Mouse (Mus musculus) mouse embryonic stem cell (cell line): ENCODE measurements around the gene S1pr2.
"Not testable (repeated sequence)": the region's sequence is repeated elsewhere in the genome, so short reads cannot be mapped to it uniquely, and the experiment has no call there.

Experiments used
- in situ Hi-C, 2 experiments: fragments of 300-500 bp; cut with MboI; formaldehyde crosslinking; loops; 1 replicate in 1 of 2; 3 replicates in 1 of 2; pipeline ENCODE4 v1.14.3; 2019 to 2020; ENCODE audit warnings: low sequenced_read_pairs in 2 of 2, low pct_unique_long_range_greater_than_20kb in 1 of 2, mixed read lengths in 1 of 2; ENCODE audit not compliant: unreplicated experiment in 1 of 2

Gene S1pr2

GRCm38 (mm10) chr9:20976216-20976960, at the start of gene S1pr2:
Gene S1pr2 (minus strand): TSS chr9:20976781.
- in situ Hi-C loops, result loop anchor here in 1 of 2 experiments (25.0 kb wide), 1 partner anchor 239 kb away; the partner anchor contains the start of gene Olfm2

DNA sequence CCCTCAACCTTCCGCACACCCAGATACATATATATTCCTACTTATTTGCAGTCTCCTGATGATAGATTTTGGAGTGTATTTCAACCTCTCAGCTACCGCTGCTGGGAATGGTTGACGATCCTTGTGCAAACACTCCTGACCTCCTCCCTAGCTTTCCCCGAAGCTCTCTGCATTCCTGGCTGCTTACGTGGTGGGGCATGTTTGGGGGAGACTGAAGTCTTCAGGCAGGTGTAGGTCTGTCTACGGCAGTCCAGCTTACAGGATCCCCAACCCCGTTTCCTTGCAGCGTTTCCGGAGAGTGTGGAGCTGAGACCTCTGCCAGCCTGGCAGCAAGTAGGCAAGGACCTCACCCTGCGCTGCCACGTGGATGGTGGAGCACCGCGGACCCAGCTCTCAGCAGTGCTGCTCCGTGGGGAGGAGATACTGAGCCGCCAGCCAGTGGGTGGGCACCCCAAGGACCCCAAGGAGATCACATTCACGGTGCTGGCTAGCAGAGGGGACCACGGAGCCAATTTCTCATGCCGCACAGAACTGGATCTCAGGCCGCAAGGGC, 48.8 kb upstream of the S1pr2 start:
- in situ Hi-C loops, result no loop called here

DNA sequence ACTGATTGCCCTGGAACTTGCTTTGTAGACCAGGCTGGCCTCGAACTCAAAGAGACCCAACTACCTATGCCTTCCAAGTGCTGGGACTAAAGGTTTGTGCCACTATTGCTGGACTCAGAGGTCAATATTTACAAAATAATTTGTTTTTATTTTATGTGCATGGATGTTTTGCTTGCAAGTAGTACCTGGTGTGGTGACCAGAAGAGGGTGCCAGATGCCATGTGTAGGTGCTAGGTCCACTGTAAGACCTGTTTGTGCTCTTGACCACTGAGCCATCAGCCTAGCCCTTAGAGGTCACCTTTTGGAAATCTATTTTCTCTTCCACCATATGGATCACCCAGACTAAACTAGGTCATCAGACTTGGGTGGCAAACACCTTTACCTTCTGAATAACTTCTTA, 46.1 kb upstream of the S1pr2 start:
- in situ Hi-C loops, result no loop called here

DNA sequence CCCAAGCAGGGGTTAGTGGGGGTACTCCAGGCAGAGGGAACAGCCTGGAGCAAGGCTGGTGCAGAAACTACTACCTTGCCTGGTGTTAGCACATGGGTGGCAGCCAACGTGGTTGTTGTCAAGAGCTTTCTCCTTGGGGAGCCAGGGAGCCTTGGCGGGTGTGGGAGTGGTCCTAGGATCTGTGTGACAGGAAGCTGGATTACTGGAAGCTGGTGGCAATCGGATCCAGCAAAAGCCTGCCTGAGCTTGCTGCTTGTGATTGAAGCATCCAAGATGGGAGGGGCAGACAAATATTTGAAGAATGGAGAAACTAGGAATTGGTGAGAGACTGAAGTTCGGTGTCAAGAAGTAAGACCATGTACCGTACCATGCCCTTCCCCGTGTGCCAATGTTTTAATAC, 45.7 kb upstream of the S1pr2 start:
- in situ Hi-C loops, result no loop called here

DNA sequence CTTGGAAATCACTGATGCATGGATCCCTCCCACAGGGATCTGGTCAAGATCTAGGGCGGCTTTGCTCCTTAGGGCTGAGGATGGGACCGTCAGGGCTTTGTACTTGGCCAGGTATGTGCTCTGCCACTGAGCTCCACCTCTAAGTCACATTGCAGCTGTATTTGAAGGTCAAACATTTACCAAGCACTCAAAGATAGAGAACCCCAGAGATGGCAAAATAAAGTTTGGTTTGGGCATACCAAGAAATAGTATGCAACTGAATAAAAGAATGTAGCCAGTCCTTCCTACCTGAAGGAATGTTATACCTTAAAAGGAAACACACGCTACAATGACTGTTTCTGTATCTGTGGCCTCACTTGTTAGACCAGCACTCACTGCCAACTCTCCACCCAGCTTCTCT, 44.8 kb upstream of the S1pr2 start:
- in situ Hi-C loops, result no loop called here

- in situ Hi-C loops, result no loop called here
Measured at GRCm38 (mm10) chr9:21018600-21018999, 42.0 kb upstream of the S1pr2 start.

- in situ Hi-C loops, result no loop called here
Measured at GRCm38 (mm10) chr9:21017177-21017575, 40.6 kb upstream of the S1pr2 start.

GRCm38 (mm10) chr9:21016331-21017176, 40.0 kb upstream of the S1pr2 start:
- in situ Hi-C loops, result no loop called here

GRCm38 (mm10) chr9:21015571-21016130, 39.1 kb upstream of the S1pr2 start, which contains the start of gene Icam1:
Gene Icam1 (plus strand): TSS chr9:21015985.
- in situ Hi-C loops, result no loop called here

- in situ Hi-C loops, result no loop called here
Measured at GRCm38 (mm10) chr9:21014691-21015570, 38.4 kb upstream of the S1pr2 start.

DNA sequence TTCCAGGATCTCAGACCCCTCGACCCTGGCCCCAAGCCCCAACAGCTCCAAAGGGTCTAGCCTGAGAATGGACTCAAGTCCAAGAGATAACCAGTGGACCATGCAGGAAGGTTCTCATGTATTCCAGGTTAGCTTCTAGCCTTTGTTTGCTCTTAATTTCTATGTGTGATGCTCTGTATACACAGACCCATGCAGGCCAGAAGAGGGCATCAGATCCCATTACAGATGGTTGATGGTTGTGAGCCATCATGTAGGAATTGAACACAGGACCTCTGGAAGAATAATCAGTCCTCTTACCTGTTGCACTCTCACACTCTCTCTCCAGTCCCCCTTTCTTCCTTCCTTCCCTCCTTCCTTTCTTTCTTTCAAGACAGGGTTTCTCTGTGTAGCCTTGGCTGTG, 35.8 kb upstream of the S1pr2 start:
- in situ Hi-C loops, result no loop called here

GRCm38 (mm10) chr9:21011846-21012312, 35.3 kb upstream of the S1pr2 start:
- in situ Hi-C loops, result no loop called here

- in situ Hi-C loops, result not testable (repeated sequence)
Measured at GRCm38 (mm10) chr9:21010939-21011541, 34.5 kb upstream of the S1pr2 start.

DNA sequence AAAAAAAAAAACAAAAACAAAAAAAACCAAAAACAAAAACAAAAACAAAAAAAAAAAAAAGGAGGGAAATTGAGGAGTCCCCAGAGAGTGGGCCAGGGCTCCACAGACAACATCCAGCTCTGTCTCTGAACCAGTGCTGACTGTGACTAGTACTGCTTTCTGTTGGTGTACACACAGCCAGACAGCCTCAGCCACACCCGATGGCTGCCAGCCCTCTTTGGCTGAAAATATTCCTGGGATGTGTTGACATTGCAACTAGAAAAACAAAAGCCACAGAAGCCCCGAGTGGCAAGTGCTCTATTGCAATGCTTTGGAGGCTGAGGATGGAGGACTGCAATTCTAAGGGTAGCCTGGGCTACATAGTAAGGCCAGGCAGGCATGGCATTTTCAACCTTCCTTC, 33.8 kb upstream of the S1pr2 start:
- in situ Hi-C loops, result no loop called here

GRCm38 (mm10) chr9:21008007-21008406, 31.4 kb upstream of the S1pr2 start:
- in situ Hi-C loops, result no loop called here

GRCm38 (mm10) chr9:21007313-21007952, 30.9 kb upstream of the S1pr2 start:
- in situ Hi-C loops, result no loop called here
